Mouse (Mus musculus): ENCODE measurements around the gene Efcab10.
A peak's percentile ranks its signal among the peaks of the same experiment; 100 is the strongest.

The Efcab10 gene

DNA sequence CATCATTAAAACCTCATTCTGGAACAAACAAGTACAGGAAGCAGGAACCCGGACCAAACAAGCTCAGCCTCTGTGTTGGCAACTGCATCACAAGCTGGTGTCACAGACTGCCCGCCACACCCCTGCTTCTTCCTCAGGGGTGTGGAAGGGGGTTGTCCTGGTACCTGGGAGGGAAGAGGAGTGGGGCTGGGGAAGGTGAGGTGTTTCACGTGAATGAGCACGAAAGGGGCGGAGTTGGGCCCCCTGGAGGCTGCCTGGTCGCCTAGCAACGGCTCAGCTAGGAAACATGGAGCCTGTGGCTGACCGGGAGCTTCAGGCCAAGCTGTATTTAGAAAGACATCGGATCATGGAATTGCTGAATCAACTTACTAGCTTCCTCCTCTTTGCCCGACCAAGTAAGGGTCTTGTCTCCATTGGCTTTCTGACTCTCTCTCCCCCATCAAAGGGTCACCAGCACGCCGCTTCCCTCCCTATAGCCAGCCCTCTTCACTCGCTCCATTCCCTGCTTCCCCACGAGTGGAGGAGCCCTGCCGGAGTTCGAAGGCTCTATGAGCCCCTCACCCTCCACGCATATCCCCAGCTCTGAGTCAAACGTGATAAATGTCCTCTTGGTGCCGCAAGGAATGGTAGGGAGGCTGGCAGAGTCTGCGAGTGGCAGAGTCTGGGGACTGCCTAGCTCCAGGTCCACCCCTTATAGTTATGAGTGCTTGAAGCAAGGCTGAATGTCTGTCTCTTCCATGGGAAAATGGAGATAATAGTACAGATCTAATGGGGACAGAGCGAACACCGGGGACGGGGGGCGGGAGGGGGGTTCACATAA is at the start of gene Efcab10:
Gene Efcab10, plus strand, starts transcription at position 51 of the 820 bp plus-strand sequence.
- peak; percentile 19 to 41 for DNase-seq

DNA sequence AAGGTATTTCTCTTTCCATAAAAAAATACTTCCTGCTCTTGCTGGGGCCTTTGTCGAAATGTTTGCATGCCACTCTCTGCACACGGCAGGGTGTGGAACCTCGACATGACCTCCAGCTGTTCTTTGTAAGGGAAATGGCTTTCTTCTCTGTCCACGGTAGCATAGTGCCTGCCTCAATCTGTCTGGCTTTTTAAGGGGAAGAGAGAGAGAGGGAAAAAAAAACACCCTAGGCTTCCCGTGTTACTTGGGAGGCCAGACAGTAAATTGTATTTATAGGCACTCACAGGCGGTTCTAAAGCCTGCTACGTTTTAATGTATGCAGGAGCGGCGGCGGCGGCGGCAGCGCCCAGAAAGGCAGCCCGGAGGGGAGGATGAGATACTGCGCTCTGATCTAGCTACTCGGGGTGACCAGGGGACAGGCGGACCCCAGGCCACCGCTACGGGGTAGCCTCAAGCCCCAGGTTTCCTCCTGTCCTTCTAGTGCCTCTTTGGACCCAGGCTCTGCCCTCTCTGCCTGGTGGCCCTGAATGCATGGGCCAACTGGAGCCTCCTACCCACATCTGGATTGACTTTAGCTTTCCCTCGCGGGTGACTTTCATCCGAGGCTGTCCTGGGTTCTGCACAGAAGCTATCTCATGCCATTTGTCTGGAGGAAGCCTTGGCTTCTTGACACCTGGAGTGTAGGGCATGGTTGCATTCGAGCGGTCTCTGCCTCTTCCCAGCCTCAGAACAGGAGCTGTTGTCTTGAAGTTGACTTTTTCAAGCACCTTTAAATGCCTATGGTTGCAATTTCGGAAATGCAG is 49.5 kb upstream of the Efcab10 start:
- peak in 1 of 2 experiments; percentile 50 for DNase-seq

DNA sequence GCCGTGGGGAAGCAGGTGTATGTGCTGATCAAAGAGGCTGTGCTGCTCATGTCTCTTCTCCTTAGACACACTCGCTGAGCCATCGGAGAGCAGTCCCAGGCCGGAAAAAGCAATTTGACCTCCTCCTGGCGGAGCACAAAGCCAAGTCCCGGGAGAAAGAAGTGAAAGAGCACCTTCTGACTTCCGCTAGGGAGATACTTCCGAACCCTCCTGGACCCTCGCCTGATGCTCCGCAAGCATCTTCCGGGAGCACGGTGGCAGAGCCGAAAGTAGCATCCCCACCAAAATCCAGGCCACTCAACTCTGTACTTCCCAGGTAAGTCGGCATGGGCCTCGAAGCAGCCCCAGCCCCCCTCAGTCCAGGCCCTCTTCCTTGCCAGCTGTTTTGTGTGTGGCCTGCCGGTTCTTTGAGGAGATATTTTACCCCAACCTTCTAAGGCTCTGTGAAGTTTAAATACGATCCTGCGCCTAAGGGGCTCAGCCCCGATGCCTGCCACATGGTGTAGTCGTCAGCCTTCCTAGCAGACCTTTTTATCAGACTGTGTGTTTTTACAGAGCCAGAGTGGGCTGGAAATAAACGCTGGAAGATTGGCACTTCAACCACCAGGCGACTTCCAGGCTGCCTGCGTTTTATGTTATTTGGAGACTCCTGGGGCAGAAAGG is 48.8 kb upstream of the Efcab10 start:
- no peak for DNase-seq

DNA sequence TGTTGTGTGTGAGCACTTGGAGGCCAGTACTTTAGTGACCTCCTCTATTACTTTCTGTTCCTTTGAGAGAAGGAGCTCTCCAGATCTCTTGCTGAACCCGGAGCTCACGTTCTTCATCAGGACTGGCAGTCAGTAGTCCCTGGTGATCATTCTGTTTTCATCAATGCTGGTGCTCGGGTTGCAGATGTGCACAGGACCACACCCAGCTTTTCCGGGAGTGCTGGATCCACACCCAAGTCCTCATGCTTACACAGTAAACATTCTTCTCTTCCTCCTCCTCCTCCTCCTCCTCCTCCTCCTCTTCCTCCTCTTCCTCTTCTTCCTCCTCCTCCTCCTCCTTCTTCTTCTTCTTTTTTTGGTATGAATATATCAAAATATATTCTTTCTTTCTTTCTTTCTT is 42.0 kb upstream of the Efcab10 start:
- DNase-seq = no peak

DNA sequence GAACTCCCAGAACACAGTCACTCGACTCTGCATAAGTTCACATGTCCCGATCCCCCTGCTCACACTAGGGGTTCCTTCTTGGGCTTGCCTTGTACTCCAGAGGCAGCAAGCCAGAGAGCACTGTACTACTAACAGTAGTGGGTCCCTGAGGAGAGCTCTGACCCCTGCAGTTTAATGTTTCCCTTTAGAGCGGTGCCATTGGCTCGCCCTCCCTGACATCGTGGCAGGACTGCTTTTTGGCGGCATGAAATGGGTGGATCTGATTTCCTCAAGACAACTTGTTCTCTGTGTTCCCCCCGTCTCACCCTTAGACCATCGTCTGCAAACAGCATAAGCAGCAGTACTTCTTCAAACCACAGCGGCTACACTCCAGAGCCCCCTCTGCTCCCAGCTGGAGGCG is 36.3 kb upstream of the Efcab10 start:
- DNase-seq = no peak

DNA sequence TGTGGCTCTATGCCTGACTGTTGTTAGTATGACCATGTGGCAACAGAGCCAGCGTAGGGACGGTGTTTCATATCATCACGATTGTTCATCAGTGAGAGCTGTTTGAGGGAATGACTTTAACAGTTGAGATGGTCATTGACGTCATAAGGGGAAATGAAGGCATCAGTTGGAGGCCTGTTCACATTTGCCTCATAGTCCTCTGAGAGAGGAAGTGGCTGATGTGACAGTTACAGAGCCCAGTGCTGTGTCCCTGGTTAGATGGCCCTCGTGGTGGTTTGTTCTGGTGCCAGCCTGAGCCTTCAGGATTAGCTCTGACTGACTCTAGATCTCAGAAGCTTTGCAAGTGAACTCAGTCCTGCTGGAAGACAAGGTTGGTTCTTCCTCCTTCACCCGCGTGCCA is 35.4 kb upstream of the Efcab10 start:
- DNase-seq = no peak

DNA sequence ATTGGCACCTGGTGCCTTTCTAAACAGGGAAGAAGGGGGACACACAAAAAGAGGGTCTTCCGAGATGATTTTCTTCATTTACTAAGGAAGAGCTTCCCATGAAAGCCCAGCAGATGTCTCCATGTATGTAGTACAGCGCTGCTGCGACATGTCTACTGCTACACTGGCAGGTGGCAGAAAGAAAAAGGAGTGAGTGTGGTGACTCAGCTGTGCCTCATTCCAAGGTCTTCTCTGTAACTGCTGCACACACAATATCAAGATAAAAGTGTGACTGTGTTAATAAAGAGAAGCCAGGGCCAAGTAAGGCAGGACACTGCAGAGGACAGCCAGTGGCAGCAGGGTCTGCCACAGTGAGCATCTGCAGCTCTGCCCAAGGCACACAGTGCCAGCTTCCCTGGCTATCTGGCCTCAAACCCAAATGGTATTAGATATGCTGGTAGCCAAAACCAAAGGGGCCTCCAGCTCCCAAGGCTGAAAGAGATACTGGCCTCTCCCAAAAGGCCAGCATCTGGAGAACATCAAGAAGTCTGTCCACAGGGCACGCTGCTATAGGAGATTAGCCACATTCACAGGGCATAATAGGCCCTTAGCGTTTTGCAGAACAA is 34.7 kb upstream of the Efcab10 start:
- no peak for DNase-seq

DNA sequence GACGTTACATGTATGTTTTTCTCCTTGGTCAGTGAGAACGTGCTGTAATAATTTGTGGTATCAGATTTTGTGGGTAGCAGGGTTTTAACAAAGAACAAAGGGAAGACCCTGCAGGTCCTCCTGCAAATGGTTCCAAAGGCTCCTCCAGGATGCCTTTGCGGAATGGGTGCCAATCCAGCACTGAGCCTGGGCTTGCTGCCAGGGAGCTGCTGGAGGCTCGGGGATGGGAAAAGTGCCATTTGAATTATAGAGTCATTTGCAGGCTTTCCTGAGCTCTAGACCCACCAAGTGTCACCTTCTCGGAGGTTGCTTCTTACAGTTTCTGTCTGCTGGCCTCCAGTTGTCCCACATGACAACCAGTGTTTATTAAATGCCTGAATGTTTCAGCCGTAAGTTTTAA is 33.9 kb upstream of the Efcab10 start:
- no peak for DNase-seq

DNA sequence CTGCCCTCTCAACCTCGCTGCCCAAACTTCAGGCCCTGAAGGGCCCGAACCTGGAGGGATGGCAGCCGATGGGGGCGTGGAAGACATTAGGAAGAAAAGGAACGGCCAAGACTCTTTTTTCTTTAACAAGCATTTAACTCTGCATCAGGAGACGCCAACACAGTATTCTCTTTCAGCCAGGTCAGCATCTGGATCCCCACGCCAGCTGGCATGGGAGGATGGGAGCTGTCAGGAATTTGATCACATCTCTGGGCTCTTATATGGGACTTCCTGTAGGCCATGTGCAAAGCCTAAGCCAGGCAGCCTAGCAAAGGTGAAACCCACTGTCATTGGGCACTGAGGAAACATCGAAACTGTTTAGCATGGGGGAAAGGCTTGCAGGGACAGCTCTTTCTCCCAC is 30.1 kb upstream of the Efcab10 start:
- DNase-seq = no peak

DNA sequence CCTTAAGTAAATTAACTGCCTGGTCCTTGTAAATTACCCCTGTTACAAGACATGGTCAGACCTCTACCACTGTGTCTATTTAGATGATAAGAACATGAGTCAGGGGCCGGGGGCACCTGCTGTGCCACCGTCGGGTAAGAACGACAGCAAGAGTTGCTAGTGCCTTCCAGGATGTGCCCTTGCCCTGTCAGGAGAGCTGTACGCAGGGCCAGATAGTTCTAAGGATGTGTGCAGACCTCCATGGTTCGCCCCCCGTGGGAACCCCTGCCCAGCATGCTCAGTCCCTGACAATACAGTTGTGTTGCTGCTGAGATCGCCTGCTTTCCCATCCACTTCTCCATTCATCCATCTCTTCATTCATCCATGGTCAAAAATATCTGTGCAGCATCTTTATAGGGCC is 29.5 kb upstream of the Efcab10 start:
- no peak for DNase-seq

DNA sequence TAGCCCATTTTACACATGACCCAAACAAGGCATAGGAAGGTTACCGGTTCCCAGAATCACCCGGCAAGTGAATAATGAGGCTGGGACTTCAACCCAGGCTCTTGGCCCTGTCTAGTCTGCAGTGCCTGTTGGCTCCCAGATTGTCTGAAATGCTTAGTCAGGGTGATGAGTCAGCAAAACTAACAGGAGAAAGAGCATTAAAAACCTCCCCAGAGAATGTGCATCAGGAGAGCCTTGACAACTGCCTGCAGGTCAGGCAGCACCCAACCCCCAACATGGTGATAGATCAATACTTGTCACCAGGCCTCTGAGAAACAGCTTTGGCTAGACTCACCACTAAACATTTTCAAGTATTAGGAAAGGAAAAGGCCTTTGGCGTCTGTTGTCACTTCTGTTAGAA is 25.1 kb upstream of the Efcab10 start:
- no peak for DNase-seq

DNA sequence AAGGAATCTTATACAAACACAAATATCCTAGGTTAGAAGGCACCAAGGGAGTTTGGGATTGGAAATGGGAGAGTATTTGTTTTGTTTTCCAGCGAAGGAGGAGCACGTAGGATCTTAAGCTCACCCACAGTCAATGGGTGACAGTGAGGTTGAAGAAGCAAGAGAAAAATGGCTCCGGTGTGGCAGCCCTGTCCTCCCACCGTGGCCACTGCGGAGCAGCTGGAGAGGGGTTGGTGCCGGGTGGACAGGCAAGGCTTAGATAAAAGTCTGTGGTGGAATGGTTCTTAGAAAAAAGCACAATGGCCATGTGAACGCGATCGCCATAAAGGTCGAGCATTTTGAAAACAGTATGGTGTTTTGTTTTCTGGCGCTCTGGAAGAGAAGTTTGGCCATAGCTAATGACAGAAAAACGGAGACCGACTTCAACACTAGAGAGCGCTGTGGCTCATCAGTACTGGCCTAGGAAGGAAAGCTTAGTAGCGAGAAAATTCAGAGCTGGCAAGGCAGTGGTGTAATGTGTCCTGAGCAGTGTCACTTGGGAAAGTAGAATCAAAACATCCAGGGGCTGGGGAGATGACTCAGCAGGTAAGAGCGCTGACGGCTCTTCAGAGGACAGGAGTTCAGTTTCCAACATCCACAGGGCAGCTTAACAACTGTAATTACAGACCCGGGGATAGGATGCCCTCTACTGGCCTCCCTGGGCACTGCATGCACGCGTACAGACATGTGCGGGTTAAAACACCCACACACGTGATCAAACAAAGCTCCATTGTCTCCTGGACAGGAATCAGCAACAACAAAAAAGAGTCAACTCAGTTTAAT is 14.8 kb upstream of the Efcab10 start:
- DNase-seq = peak; percentile 59 to 69

DNA sequence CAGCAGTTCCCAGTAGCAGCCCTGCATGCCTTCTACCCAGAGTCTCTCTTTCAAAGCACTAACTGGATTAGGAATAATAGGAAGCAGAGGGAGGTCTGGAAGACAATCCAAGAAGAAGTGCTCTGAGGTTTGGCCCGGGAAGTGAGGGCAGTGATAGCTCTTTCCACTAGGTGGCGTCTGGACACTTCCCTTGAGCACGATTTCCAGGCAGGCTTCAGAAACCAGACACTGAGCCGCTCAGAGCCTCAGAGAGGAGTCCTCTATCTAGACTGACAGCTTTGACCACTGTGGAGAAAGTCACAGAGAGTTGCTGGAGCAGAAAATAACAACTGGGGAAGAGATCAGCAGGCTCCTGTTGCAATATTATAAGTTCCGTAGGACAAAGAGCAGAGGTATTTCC is 5.8 kb upstream of the Efcab10 start:
- DNase-seq = peak; percentile 43 to 53

DNA sequence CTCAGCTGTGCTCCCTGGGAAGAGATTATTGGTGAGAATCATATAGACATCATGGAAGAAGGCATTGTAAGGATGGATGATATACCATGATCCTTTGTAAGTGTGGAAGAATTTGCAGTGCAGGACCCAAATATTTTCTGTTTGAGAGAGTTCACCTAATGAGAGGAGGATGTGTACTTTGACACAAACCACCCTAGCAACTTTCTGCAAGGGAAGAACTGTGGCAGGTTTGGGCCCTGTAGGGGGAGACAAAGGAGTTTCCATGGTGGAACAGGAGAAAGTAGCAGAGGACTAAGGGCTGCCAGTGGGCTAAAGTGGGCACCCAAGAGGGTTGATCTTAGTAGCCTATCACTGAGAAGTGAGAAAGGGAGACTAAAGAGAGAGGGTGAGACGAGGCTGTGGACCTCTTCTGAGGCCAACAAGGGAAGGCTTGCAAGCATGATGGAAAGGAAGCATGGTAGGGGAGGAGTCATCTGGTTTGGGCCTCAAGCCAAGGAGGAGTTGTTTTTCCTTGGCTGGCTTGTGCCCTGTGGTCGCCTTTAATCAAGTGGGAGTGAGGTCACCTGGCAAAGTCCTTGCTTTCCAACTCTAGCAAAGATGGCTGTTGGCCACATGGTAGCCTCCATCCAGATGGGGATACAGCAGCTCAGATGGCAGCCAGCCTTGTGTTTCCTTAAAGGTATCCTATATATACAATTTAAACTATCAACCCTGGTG is 3.7 kb upstream of the Efcab10 start:
- DNase-seq = no peak

DNA sequence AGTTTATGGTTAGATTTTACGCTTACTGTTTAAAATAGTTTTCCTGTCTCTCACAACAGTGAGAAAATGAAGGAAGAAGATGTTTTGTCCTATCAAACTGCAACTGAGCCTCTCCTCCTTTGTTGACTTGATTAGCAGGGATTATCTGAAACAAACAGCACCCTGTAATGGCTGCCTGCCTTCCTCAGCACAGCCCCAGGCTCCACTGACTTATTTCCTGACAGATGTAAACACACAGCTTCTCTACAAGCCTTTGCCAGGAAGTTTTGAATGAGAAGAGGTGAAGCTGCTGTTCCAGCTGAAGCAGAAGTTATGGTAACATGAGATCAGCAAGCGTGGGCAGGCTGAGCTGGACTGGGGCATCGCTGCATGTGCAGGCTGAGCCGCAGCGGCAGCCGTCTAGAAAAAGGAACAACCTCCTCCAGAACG is 8.6 kb downstream of the Efcab10 start:
- DNase-seq = peak; percentile 6 to 26

DNA sequence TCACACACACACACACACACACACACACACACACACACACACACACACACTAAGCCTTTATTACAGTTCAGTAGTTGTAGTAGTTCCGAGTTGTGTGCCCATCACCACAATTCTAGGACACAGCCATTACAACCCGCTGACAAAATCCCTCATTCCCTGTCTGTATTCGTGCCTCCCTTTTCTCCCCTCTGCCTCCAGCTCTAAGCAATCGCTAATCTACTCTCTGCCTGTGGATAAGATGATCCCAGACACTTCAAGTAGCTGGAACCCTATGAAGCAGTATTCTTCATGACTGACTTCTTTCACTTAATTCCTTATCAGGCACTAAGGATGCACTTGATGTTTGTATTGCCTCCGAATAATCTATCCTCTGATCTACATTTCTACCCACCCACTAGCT is 10.3 kb downstream of the Efcab10 start:
- no peak for DNase-seq

DNA sequence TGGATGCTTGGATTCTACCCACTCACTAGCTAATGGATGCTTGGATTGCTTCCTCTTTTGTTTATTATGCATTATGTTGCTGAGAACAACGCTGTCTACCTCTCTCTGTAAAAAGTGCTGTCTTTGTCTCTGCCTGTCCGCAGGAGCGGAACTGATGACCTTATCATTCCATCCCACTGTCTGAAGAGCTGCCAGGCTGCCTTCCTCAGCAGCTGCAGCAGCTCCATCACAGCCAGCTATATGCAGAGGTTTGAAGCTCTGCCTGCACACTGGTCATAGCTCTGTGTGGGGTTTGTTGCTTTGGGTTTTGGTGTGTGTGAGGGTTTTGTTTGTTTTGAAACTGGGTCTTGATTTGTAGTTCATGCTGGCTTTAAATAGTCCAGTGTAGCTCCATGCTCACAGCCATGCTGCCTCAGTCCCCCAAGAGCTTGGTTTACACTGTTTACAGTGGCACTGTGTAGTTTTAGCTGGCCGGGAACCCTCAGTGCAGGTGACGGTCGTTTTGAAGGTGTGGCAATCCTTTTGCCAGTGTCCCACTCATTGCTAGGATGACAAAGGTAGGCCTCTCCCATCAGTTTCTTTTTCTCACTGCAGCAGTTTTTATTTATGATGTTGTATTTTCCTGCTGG is 10.9 kb downstream of the Efcab10 start:
- no peak for DNase-seq

DNA sequence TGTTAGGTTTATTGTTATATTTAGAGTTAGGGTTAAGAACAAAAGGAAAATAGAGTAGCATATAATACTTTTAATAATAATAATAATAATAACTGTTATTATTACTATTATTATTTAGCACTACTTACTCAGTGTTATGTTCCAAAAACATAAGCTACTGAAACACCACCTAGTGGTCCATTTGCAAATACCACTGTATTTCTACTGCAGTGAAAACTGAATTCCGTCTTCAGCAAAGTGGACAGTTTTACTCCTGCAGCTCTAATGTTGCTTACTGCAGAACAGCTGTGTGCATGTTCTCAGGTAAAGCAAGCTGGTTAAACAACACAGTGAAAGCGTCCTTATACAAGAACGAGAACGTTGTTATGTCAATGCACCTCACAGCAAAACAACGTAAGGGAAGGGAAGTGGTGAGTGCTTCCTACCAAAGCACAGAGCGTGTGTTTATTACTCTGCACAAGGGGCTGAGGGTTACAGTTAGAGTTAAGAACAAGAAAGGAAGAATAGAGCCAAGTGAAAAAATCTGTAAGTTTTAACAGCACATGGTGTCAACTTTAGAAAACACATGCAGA is 17.0 kb downstream of the Efcab10 start:
- no peak for DNase-seq

DNA sequence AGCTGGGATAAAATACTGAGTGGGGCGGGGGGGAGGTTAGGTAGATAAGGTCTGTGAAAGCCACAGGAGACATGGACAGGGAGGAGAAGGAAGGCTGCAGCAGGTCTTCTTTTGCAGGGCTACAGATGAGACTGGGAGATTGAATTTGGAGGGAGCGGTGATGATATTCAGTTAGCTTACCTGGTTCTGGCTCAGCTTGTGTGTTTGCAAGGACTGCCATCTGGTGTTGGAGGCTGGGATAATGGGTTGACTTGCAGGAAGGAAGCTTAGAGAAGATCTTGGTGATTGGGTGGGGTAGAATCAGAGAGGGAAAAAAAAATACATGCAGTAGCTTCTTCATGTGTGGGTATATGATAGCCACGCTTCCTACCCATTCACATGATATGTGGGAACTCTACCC is 29.7 kb downstream of the Efcab10 start:
- DNase-seq = peak in 1 of 2 experiments; percentile 29

DNA sequence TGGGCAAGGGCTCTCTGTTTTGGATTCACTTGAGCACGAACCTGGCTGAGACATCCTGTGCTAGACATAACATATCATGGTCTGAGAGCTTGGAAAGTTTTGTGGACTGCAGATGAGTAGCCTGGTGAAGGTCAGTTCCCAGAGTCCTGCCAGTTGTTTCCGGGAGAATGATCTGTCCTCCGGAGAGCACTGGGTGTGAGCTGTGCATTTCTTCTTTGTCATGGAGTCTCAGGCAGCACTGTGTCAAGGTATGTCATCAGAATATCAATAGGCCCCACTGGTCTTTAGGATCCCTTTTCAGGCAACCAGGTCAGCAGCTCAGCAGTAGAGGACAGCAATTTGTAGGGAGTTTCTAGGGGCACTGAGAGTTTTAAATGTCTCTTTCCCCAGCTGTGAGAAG is 32.6 kb downstream of the Efcab10 start:
- no peak for DNase-seq

DNA sequence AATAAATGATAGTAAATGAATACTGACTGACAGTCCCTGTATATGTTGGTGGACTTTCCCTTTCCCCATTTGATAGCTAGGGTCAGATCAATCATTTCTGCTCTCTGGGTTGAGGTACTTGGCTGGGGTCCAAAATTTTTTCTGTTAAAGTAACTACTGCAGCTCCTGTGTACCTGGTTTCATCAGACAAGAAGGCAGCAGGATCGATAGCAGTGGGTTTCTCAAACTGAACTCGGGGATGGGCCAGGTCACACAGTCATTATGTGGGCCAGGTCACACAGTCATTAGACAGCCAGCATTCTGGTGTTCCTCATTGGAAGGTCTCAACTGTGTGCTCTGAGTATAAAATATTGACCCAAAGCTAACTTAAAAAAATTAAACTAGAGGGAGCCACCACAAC is 33.1 kb downstream of the Efcab10 start:
- no peak for DNase-seq
